Mouse (Mus musculus) CH12.LX (cell line): ENCODE results near the gene Zfp108. TPM values are rescaled to one million over a fixed set of nuclear protein-coding genes. Genes with fewer than 3 reads are reported as not detected.
A peak's percentile ranks its signal among the peaks of the same experiment; 100 is the strongest.
"Not testable (repeated sequence)": the region's sequence is repeated elsewhere in the genome, so short reads cannot be mapped to it uniquely, and the experiment has no call there.

ENCODE experiments used
- DNase-seq: peaks from one replicate; pipeline ENCODE4 v3.0.0-alpha.2; 2013; ENCODE audit errors: extremely low read depth
- H3K27ac ChIP-seq: 2 replicates; pipeline ENCODE4 v1.5.1; 2012; ENCODE audit warnings: low read depth, mild to moderate bottlenecking, control low read depth, moderate library complexity; ENCODE audit not compliant: insufficient read depth
- H3K27me3 ChIP-seq: replicated peaks from 2 replicates; pipeline ENCODE3; 2012; ENCODE audit warnings: inconsistent platforms
- H3K36me3 ChIP-seq, 2 experiments: replicated peaks in 1 of 2; 2 replicates each; pipeline versions ENCODE3 to v1.6.1; 2012; ENCODE audit warnings: inconsistent platforms in 1 of 2, low read length in 1 of 2, mild to moderate bottlenecking in 1 of 2, mixed read lengths in 1 of 2, moderate library complexity in 1 of 2; ENCODE audit not compliant: control insufficient read depth in 1 of 2, insufficient read depth in 1 of 2
- H3K4me1 ChIP-seq, 2 experiments: 2 replicates each; pipeline ENCODE4 v1.6.1; 2012; ENCODE audit warnings: inconsistent platforms in 1 of 2, moderate library complexity in 1 of 2; ENCODE audit not compliant: insufficient read depth in 2 of 2, control insufficient read depth in 1 of 2
- H3K4me2 ChIP-seq: 2 replicates; pipeline ENCODE4 v1.6.1; 2012; ENCODE audit warnings: low read depth, mild to moderate bottlenecking, control low read depth; ENCODE audit not compliant: poor library complexity, insufficient read depth, severe bottlenecking
- H3K4me3 ChIP-seq, 3 experiments: fragments of 150-350 bp in 1 of 3; sonication (generic) in 1 of 3; replicated peaks in 1 of 3; 2 replicates each; pipeline versions ENCODE3 to v1.5.1; 2011 to 2012; ENCODE audit warnings: low read depth in 2 of 3, low read length in 2 of 3, mild to moderate bottlenecking in 2 of 3, moderate library complexity in 2 of 3, control low read depth in 1 of 3, improper control_type of control experiment in 1 of 3, inconsistent platforms in 1 of 3, mixed read lengths in 1 of 3; ENCODE audit not compliant: poor library complexity in 1 of 3
- H3K79me2 ChIP-seq: replicated peaks from 2 replicates; pipeline ENCODE4 v1.6.1; 2012; ENCODE audit warnings: mild to moderate bottlenecking, moderate library complexity; ENCODE audit not compliant: control insufficient read depth, poor library complexity, insufficient read depth, severe bottlenecking; ENCODE audit errors: extremely low read depth
- H3K9ac ChIP-seq: 2 replicates; pipeline ENCODE4 v1.6.1; 2012; ENCODE audit warnings: low read depth, mild to moderate bottlenecking, control low read depth, moderate library complexity; ENCODE audit not compliant: insufficient read depth
- H3K9me3 ChIP-seq: replicated peaks from 2 replicates; pipeline ENCODE3; 2012; ENCODE audit warnings: low read length, inconsistent platforms, mixed read lengths
- BHLHE40 ChIP-seq: IDR thresholded peaks from 2 replicates; pipeline ENCODE4 v1.6.1; 2011; ENCODE audit warnings: mild to moderate bottlenecking, low read depth, low read length, improper control_type of control experiment
- CHD1 ChIP-seq: IDR thresholded peaks from 2 replicates; pipeline ENCODE4 v1.6.1; 2012; ENCODE audit warnings: low read depth, low read length, improper control_type of control experiment, inconsistent platforms
- CHD2 ChIP-seq: IDR thresholded peaks from 2 replicates; pipeline ENCODE4 v1.6.1; 2011; ENCODE audit warnings: low read length, improper control_type of control experiment
- E2F4 ChIP-seq: IDR thresholded peaks from 2 replicates; pipeline ENCODE4 v1.6.1; 2011; ENCODE audit warnings: low read depth, low read length, improper control_type of control experiment; ENCODE audit not compliant: insufficient replicate concordance
- EP300 ChIP-seq: IDR thresholded peaks from 2 replicates; pipeline ENCODE4 v1.6.1; 2011; ENCODE audit warnings: low read length, improper control_type of control experiment
- ETS1 ChIP-seq: conservative IDR thresholded peaks from 2 replicates; pipeline ENCODE4 v1.6.1; 2012; ENCODE audit warnings: low read depth, mild to moderate bottlenecking, inconsistent platforms, low read length, improper control_type of control experiment, moderate library complexity
- HCFC1 ChIP-seq: IDR thresholded peaks from 2 replicates; pipeline ENCODE4 v1.6.1; 2012; ENCODE audit warnings: low read depth, mild to moderate bottlenecking, inconsistent platforms, low read length, improper control_type of control experiment
- JUN ChIP-seq: IDR thresholded peaks from 2 replicates; pipeline ENCODE4 v1.6.1; 2011; ENCODE audit warnings: low read depth, mild to moderate bottlenecking, low read length, improper control_type of control experiment, moderate library complexity; ENCODE audit not compliant: insufficient read depth
- MEF2A ChIP-seq: IDR thresholded peaks from 2 replicates; pipeline ENCODE4 v1.6.1; 2014; ENCODE audit warnings: low read depth, mild to moderate bottlenecking, inconsistent platforms, low read length, improper control_type of control experiment, borderline replicate concordance
- MXI1 ChIP-seq: IDR thresholded peaks from 2 replicates; pipeline ENCODE4 v1.6.1; 2011; ENCODE audit warnings: mild to moderate bottlenecking, low read depth, low read length, improper control_type of control experiment
- POLR2A ChIP-seq: IDR thresholded peaks from 2 replicates; pipeline ENCODE4 v1.6.1; 2011; ENCODE audit warnings: low read depth, mild to moderate bottlenecking, improper control_type of control experiment, low read length
- RAD21 ChIP-seq: IDR thresholded peaks from 2 replicates; pipeline ENCODE4 v1.6.1; 2011; ENCODE audit warnings: low read depth, mild to moderate bottlenecking, low read length, improper control_type of control experiment, moderate library complexity
- RCOR1 ChIP-seq: conservative IDR thresholded peaks from 2 replicates; pipeline ENCODE4 v1.6.1; 2012; ENCODE audit warnings: low read depth, mild to moderate bottlenecking, inconsistent platforms, low read length, improper control_type of control experiment
- TCF12 ChIP-seq: IDR thresholded peaks from 2 replicates; pipeline ENCODE4 v1.6.1; 2014; ENCODE audit warnings: low read depth, mild to moderate bottlenecking, inconsistent platforms, low read length, improper control_type of control experiment
- dilution Hi-C: fragments of 300-500 bp; cut with MboI; formaldehyde crosslinking; loops from 2 replicates; pipeline ENCODE4 v1.14.3; 2020; ENCODE audit warnings: low sequenced_read_pairs; ENCODE audit not compliant: extremely low pct_unique_long_range_greater_than_20kb, extremely low pct_ligation_motif_present
- in situ Hi-C: fragments of 300-500 bp; cut with MboI; formaldehyde crosslinking; loops from 3 replicates; pipeline ENCODE4 v1.14.3; 2019; ENCODE audit warnings: low sequenced_read_pairs, low pct_ligation_motif_present, low pct_unique_long_range_greater_than_20kb, mixed read lengths
- polyA plus RNA-seq: library from polyadenylated mRNA; unstranded; fragments of >175 nt; gene quantifications from 2 replicates; pipeline ENCODE4 v1.2.1, GENCODE M21; 2012; ENCODE audit warnings: low read depth; ENCODE audit not compliant: insufficient read length
- total RNA-seq, 2 experiments: library from RNA; depleted of rRNA; stranded (reverse); fragments of 300-350 nt in 1 of 2; fragments of >200 nt in 1 of 2; gene quantifications; 2 replicates each; pipeline ENCODE4 v1.2.3; 2012 to 2014

The Zfp108 gene
- total and polyA plus RNA-seq, 3 experiments: not detected

GRCm38 (mm10) chr7:24270288-24270672, 15.7 kb downstream of the Zfp108 start, which contains the start of gene Zfp93:
Gene Zfp93, plus strand, starts transcription at chr7:24270420.
- H3K36me3 ChIP-seq: no peaks in the 10 kb centered on the region
- in situ Hi-C loops (no loop called here), dilution Hi-C loops (no loop called here)
- no peaks in the 10 kb centered on the region for H3K9me3 ChIP-seq
- no peaks in the 10 kb centered on the region for H3K27me3 ChIP-seq
- no peak within 1 kb of the TSS for H3K9ac ChIP-seq
- DNase-seq: no peak
- no peaks in the 10 kb centered on the region for H3K79me2 ChIP-seq
- H3K4me1 ChIP-seq: peaks cover 8 to 16% of the 10 kb centered on the region in 2 experiments
- H3K4me3 ChIP-seq: no peak within 1 kb of the TSS
- TF ChIP-seq HCFC1 (peak; percentile 66), EP300 (no peak)
- H3K27ac ChIP-seq: no peak within 1 kb of the TSS
- H3K4me2 ChIP-seq: peak within 1 kb of the TSS; percentile 53

GRCm38 (mm10) chr7:24271191-24271590, 16.6 kb downstream of the Zfp108 start:
- Histone ChIP-seq H3K27me3 (no peaks in the 10 kb centered on the region), H3K9ac (no peak overlapping the region), H3K36me3 (no peaks in the 10 kb centered on the region), H3K9me3 (no peaks in the 10 kb centered on the region), H3K27ac (no peak overlapping the region), H3K4me3 (no peak overlapping the region), H3K79me2 (no peaks in the 10 kb centered on the region), H3K4me1 (peaks cover 8 to 16% of the 10 kb centered on the region in 2 experiments), H3K4me2 (peak overlapping the region; percentile 11; the same call in 1 of the 2 replicates)
- DNase-seq: peak; percentile 45
- dilution Hi-C loops (no loop called here), in situ Hi-C loops (no loop called here)
- TF ChIP-seq MEF2A (peak; percentile 92), CHD2 (peak; percentile 64; the same call in 1 of the 2 replicates), RCOR1 (no peak), BHLHE40 (0 out of 2 replicates have a peak, but pooled peaks have one; percentile 48), POLR2A (no peak), E2F4 (no peak), ETS1 (peak; percentile 23; the same call in 1 of the 2 replicates)

- Histone ChIP-seq H3K27ac (no peak overlapping the region), H3K9me3 (no peaks in the 10 kb centered on the region), H3K27me3 (no peaks in the 10 kb centered on the region), H3K4me2 (no peak overlapping the region), H3K4me1 (peaks cover 8 to 16% of the 10 kb centered on the region in 2 experiments), H3K4me3 (no peak overlapping the region), H3K9ac (no peak overlapping the region), H3K79me2 (no peaks in the 10 kb centered on the region), H3K36me3 (no peaks in the 10 kb centered on the region)
- in situ Hi-C loops: no loop called here
- DNase-seq: no peak
- dilution Hi-C loops: no loop called here
- TF ChIP-seq CHD1 (no peak), ETS1 (no peak), JUN (no peak), RAD21 (no peak), E2F4 (no peak), BHLHE40 (no peak), TCF12 (no peak), MXI1 (no peak)
Measured at GRCm38 (mm10) chr7:24274456-24274855, 19.9 kb downstream of the Zfp108 start.

GRCm38 (mm10) chr7:24278771-24279170, 24.2 kb downstream of the Zfp108 start:
- H3K36me3 ChIP-seq, H3K4me1 ChIP-seq, dilution Hi-C loops, H3K27ac ChIP-seq, H3K9ac ChIP-seq, H3K4me3 ChIP-seq, H3K27me3 ChIP-seq, H3K9me3 ChIP-seq, H3K79me2 ChIP-seq, DNase-seq, in situ Hi-C loops, H3K4me2 ChIP-seq: not testable (repeated sequence)
